Mouse (Mus musculus): ENCODE measurements around the gene Tcf7l2. TPM values are rescaled to one million over a fixed set of nuclear protein-coding genes. Genes with fewer than 3 reads are reported as not detected.

The Tcf7l2 gene
- polyA plus RNA-seq, 1 experiment = 22.0 TPM

DNA sequence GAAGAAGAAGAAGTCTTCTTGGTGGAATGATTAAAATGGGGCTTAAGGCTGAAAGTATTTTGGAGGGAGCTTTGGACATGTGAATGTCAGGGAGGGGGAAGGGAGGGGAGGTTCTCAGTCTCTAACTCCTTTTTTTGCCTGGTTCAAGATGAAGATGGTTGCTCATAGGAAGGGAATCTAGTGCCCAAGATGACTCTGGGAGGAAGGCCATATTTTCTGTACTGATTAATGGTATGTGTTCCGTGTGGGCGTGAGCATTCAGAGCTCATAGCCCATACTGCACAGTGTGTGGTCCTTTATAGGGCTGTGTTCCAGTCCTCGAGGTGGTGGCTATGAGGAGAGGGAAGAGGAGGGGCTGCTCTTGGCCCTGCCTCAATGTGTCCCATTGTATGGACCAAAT, 131.6 kb downstream of the Tcf7l2 start:
- 72% methylated on average over 3 of the region's 3 CpGs for WGBS
- no peak for DNase-seq (ENCODE audit: low read depth, low spot score)

DNA sequence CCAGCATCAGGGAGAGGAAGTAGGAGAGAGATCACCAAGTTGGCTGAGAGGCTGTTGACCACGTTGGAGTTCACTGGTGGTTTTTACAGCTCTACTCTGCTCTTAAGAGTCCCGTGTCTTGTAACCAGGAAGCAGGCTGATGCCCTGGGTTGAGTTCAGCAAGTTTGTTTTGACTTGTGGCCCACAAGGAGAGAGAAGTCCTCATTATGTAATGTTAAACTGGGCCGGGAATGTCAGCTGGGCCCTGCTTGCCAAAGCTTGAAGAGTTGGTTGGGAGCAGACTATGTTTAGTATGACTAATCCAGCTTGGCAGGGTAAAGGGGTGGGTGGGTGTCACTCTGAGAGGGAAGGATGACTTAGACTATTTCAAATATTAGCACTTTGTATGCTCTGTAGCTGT, 134.9 kb downstream of the Tcf7l2 start:
- no peak for DNase-seq (ENCODE audit: low read depth, low spot score)
- WGBS = 4% methylated on average over 3 of the region's 3 CpGs

DNA sequence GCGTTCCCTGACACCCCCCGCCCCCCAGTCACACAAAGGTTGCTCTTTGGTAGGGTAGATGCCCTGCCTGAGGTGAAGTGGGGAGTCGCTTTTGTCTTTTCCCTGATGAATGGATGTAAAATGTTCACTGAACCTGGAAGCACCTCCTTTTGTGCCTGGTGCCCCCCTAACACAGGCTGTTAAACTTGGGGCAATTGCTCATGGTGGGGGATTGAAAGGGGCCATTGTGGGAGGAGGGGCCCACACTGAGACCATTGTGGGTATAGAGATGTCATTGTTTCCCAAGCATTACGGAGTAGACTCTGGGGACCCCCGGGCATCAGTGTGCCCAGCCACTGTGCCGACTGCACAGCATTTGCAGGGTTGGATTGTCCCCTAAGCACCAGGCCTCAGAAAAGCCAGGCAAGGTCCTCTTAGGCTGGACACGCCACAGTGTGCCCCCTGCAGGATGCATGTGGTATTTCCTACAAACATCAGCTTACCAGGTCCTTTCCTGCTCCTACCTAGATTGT, 135.8 kb downstream of the Tcf7l2 start:
- 67% methylated on average over 7 of the region's 7 CpGs for WGBS
- no peak for DNase-seq (ENCODE audit: low read depth, low spot score)

DNA sequence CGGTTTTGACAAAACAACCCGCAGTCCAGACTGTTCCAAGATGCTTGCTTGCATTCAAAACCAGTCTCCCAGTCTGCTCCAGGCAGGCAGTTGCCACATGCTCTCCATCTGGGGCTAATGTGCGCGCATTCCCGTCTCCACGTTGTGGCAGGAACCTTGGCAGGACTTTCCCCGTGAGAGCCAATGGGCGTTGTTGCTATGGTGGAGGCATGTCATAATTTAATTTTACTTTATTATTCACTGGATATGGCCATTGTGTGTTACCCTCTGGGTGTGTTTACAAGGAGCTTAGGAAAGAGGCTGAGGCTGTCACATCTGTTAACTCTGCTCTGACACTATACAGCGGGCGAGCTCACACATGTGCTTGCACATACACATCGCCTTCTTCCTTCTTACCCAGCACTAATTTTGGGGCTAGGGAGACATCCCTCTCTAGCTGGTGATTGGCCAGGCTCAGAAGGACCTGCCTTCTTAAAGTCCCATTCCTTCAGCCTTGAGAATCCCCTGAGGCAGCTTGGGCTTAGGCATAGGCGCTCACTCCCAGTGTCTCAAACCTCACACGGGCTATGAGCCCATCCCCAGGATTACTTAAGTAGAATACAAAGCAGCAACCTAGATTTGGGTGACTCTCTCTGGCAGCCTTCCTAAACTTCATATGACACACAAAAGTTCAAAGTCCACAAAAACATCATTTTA, 139.2 kb downstream of the Tcf7l2 start:
- DNase-seq (ENCODE audit: low read depth, low spot score) = no peak
- 37% methylated on average over 13 of the region's 13 CpGs for WGBS

DNA sequence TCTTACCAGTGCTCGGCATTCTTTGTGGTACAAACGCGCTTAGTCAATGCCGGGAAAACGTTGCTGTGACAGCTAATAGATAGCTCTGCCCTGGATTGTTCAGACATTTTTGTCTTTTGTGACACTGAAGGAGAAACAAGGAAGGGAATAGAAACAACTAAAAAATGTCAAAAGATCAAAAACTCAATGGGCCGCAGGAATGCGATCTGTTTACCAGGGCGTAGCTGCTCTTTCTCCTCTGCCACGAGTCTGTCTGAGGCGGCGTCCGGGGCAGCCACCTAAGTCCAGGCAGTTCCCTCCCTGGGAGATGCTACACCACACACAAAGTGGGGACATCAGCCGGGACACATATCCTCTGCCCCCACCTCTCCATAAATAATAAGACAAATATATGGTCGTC, 144.9 kb downstream of the Tcf7l2 start:
- WGBS = 87% methylated on average over 14 of the region's 14 CpGs
- DNase-seq (ENCODE audit: low read depth, low spot score) = no peak

DNA sequence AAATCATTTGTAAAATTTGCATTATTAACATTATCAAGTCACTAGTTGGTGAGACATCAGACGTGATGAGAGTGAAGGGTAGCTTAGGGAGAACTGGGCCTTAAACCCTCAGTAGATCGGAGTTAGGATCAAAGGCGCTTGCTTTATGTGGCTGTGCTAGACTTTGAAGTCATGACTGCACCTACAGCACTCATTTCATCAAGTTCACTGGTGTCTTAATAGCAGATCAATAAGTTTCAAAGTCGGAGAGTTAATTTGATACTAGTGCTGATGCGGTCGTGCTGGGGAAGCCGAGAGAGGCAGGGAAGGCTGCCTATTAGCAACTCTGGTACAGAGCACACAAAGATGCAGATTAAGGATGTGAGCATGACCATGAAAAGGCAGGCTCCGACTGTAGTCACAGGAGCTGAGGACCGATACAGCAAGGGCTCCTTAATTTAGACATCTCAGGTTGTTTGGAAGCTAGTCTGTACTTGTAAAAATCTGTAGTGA, 150.1 kb downstream of the Tcf7l2 start:
- no peak for DNase-seq (ENCODE audit: low read depth, low spot score)
- WGBS = 89% methylated on average over 9 of the region's 9 CpGs

DNA sequence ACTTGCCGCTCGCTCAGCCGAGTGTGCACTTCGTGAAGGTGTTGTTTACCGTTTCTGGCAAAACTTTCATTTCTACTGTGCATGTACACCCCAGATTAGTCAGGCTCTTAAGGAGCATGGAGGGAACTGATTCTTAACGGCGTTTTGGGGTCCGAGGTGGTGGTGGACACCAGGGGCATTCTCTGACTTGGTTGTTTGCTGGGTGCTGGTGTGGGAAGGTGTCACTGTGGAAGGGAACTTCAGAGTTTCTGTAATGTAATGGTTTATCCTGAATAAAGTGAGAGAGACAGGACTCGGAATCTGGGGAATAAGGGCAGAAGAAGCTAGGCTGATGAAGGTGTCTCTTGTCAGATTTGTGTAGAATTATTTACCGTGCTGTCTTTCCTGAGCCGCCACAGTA, 151.9 kb downstream of the Tcf7l2 start:
- no peak for DNase-seq (ENCODE audit: low read depth, low spot score)
- WGBS = 91% methylated on average over 11 of the region's 11 CpGs

DNA sequence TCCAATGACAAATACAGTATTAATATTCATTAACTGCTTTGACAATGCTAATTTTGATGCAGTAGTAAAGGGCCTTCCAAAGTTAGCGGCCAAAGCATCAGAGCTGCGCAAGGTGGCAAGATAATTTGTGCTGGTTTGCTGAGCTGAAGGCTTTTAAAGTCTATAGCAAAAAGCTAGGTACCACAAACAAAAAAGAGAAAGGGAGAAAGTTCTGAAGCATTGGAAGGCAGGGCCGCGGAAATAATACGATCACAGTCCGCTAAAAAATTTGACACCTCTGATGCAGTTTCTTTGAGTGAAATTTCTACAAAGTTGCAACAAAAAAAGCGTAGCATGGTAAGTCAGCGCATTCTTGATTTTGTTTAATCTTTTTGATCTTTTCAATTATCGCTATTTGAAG, 152.8 kb downstream of the Tcf7l2 start:
- 93% methylated on average over 9 of the region's 9 CpGs for WGBS

DNA sequence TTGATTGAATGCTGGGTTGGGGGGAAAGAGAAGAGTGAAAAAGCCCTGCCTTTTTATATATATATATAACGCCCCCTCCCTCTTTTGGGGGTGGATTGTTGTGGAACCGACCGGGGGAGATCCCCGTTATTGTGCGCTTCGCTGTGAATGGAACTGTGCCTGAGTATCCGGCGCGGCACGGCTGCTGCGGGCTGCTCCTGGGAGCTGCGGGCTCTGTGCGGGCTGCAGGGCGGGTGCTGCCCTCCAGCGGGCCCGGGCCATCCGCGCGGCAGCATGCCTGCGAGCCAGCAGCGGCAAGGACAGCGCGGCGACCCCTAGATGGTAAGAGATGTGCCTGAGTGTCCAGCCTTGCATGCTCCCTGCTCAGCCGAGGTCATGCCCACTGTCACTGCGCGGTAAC, 153.7 kb downstream of the Tcf7l2 start:
- DNase-seq (ENCODE audit: low read depth, low spot score) = no peak
- WGBS = 7% methylated on average over 27 of the region's 27 CpGs

More for the DNA sequence above, 152.8 kb downstream of the Tcf7l2 start:
- no peak for DNase-seq (ENCODE audit: low read depth, low spot score)

DNA sequence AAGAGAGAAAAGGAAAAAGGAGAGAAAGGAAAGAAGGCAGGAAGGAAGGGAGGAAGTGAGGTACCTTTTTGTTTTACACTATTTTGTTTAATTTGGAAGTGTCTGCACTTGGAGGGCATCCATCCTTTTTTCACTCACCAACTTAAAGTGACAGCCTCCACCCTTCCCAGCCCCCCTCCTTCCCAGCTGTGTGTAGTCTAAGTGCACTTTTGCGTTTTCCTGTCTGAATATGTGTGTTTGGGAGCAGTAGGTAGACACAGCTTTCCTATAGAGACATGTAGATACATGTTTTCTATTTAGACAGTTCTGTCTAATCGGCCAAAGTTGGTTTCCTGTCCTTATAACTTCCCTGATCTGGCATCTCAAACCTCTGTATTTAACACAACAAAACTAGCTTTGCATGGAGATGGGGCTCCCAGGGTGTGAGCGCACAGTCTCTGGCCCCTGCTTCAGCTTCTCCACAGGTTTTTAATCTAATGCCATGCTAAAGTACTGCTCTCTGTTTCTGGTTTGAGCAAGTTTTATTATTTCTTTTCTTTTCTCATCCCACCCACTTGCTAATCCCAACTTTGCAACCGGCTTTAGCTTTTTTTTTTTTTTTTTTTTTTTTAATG, 154.3 kb downstream of the Tcf7l2 start:
- DNase-seq (ENCODE audit: low read depth, low spot score) = no peak
- 55% methylated on average over 4 of the region's 4 CpGs for WGBS

DNA sequence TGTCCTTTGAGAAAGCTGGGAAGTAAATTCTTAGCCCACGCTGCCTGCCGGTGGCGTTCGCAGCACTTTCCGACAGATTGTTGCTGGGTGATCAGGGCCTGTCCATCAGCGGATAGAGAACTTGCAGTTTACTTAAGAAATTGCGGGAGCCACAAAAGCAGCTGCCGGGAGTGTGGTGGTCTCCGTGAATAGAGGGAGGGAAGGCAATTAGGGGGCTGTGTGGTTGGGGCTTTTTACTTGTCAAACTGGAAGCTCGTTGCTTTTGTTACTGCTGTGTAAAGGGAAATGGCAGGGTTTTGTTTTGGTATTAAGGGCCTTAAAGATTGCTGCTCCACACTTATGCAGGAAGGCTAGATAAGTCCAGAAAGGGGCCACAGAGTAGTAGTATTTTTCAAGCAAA, 155.0 kb downstream of the Tcf7l2 start:
- DNase-seq (ENCODE audit: low read depth, low spot score) = no peak
- WGBS = 90% methylated on average over 10 of the region's 10 CpGs

DNA sequence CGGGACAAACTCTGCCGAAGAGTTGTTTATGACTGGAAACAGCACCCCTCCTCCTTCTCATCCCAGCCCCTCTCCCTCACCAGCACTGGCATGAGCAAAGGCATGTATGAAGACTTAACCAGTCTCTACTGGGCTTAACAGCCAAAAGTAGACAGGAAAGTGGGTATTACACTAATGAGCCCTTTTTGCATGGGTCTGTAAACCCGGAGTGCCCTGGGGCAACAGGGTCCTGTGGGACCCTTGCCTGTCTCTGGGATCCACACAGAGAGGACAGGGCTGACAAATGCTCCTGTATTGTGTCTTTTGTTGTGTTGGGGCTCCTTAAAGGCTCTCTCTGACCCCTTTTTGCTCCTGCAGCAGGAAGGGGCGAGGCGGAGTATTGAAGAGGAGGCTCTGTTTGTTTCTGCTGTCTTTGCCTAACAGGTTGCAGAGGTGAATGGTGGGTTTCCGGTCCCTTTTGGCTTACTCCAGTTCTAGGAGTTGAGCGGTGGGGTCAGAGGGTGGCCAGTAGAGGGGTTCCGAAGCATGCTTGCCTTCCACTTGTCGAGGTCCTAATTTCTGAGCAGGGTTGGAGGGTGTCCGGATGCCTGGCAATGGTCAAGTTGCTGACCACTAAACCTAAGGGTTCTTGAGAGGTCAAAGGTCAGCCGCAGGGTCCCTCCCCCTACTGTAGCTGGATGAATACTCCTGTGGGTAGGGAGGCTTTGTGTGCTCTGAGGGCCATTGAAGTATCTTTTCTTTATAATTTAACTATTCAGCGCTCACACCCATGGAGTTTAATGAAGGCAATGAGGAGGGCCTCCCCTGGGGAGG, 161.2 kb downstream of the Tcf7l2 start:
- no peak for DNase-seq (ENCODE audit: low read depth, low spot score)
- WGBS = 93% methylated on average over 12 of the region's 12 CpGs

DNA sequence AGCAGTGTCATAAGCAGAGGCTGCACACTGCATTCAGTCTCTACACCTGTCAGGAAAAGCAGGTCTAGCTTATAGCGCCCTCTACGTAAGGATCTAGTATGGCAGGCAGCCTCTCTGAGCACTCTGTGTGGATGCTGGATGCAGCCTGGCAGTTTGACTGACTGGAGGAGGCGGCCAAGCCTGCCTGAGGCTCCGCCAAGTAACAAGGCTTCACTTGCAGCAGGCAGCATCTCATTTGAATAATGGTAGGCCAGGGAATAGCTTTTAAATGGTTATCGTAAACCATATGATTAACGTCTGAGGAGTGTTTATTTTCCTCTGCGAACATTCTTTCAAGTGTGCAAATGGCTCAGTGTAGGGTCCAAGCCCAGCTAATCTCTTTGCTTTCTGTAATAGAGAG, 167.4 kb downstream of the Tcf7l2 start:
- WGBS = 56% methylated on average over 7 of the region's 7 CpGs
- no peak for DNase-seq (ENCODE audit: low read depth, low spot score)

DNA sequence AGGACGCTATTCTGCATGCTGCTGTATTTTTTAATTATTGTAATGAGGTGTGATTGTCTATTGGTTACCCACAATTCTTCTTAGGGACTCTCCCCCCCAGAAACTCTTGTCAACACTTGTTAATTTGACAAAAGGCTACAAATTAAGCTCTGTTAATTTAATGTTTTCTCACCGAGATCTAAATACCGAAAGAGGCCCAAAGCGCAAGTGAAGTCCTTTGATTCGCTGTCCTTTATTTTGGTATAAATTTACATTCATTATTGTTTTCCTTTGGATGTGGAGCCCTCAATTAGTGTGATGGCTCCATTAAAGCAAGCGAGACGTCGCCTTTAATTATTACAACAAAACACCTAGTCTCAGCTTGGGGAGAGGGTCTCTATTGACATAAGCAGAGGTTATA, 170.3 kb downstream of the Tcf7l2 start:
- WGBS = 94% methylated on average over 8 of the region's 8 CpGs
- DNase-seq (ENCODE audit: low read depth, low spot score) = no peak

DNA sequence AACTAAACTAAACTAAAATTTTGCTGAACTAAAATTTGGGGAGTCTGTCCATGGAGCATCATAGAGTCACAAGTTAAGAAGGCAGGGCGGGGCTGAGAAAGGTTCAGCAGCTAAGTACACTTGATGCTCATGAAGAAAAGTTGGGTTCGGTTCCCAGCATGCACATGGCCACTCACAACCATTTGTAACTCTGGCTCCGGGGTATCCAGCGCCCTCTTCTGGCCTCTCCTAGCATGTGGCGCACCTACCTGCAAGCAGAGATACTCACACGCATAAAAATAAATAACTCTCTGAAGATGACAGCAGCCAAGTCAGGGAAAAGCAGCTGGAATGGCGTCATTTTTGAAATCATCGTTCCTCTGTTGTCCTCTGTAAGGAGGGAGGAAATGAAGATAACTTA, 171.2 kb downstream of the Tcf7l2 start:
- no peak for DNase-seq (ENCODE audit: low read depth, low spot score)
- WGBS = 98% methylated on average over 8 of the region's 8 CpGs

DNA sequence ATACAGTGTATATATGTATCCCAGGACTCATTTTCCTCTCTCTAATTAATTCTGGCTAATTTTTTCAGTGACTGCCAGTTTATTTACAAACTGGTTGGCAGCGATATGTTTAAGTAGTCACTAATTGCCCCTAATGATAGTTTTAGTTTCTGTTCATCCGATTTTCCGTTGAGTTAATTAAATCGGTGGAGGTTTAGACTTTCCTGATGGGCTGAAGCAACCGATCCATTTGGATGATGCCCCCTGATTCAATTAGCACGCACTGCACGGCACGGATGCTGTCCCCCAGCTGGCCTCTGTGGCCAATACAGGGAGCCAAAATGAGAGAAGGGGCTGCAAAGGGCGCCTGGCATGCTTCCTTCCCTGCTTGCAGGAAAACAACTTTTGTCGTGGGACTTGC, 172.0 kb downstream of the Tcf7l2 start:
- no peak for DNase-seq (ENCODE audit: low read depth, low spot score)
- 90% methylated on average over 10 of the region's 10 CpGs for whole genome bisulfite sequencing

DNA sequence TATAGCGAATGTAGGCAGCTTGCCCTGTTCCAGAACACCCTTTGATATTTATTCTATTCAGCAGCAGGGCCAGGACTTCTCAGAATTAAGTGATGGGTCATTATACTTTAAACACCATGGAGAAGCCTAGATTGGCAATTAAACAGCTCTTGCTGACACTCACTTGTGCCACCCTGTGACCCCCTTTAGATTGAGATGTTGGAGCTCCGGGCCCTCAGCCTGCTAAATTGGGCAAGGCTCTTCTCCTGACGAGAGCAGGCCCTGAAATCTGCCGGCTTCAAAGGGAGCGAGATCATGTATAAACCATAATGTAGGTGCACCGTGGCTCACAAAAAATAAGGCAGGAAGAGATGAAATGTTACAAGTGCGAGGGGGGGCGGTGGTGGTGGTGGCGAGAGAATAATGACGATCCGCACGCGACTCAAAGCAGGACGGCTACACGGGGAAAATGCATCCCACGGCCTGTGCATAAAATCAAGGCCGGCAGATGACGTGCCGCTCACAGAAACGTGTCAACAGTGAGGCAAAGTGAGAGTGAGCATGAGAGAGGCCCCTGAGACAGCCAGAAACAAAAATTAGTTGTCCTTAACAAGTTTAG, 173.1 kb downstream of the Tcf7l2 start:
- DNase-seq (ENCODE audit: low read depth, low spot score) = no peak
- WGBS = 81% methylated on average over 20 of the region's 20 CpGs

DNA sequence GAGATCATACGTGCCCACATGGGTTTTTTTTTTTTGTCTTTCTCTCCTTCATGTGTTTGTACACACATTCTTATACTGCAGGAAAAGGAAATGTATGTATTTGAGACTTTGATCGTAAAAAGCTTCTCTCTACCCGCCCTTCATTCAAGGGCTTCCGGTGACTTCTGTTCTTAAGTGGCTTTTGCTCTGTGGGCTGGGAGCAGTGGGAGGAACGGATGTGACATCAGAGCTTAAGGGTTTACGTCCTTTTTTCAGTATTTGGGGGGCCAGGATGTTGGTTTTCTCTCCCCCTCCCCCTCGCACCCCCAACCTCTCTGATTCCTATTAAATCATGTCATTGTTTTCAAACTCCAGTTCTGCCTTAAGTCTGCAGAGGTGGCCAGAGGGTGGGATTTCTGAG, 173.9 kb downstream of the Tcf7l2 start:
- no peak for DNase-seq (ENCODE audit: low read depth, low spot score)

DNA sequence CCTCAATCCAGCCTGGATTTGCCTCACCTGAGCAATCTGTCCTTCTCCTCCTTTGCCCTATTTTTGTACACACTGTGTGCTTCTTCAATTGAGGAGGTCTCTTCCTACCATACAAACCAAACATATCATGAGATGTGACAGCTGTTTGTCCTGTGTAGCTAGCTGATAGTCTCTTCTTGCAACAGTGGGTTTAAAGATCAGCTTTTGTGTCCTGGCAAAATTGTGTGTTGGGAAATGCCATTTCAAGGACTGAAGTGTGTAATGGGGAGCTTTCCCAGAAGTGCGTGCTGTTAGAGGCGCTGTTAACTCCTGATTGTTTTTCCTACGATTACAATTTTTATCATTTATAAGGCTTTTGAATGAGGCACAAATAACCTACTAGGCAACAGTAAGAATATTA, 174.6 kb downstream of the Tcf7l2 start:
- 98% methylated on average over 3 of the region's 3 CpGs for WGBS
- no peak for DNase-seq (ENCODE audit: low read depth, low spot score)

More for the DNA sequence above, 173.9 kb downstream of the Tcf7l2 start:
- 51% methylated on average over 7 of the region's 7 CpGs for WGBS

DNA sequence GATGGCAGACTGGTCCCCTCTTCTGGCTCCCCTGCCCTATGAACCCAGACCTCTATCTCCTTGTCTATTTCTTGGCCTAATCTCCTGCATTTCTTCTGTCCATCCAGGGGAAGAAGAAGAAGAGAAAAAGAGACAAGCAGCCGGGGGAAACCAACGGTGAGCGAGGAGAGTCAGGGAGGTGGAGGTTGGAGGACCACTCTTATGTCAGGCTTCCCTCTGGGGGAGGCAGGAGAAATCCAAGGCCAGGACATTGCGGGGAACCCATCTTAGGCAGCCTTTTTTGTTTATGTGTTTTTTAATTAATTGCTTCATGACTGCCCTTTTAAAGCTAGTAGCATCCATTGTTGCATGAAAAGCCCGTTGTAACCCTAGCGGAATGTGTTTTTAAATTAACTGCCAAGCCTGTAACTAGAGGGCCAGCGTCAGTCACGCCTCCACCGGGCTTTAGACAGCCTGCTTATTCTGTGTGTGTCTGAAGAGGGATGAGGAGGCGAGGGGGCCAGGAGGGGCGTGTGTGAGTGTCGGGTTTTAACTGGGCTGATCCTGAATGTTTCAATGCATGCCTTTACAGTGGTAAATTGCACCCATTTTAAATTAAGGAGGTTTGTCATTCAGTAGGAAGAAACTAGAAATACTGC, 182.3 kb downstream of the Tcf7l2 start:
- no peak for DNase-seq (ENCODE audit: low read depth, low spot score)
- WGBS = 80% methylated on average over 12 of the region's 12 CpGs

Data from large intestine, adult 2 months (tissue).